Mouse (Mus musculus) lung, adult 2 months (tissue): Measurements from ENCODE around the gene Ccdc82. TPM values are rescaled to one million over a fixed set of nuclear protein-coding genes. Genes with fewer than 3 reads are reported as not detected.

ENCODE experiments used
- DNase-seq: peaks from one replicate; pipeline ENCODE4 v3.0.0; 2022
- H3K4me1 ChIP-seq: fragments of 200-500 bp; 2 replicates; pipeline ENCODE4 v1.6.1; 2011; ENCODE audit warnings: low read length; ENCODE audit not compliant: control insufficient read depth, insufficient read depth
- H3K4me3 ChIP-seq: fragments of 200-500 bp; replicated peaks from 2 replicates; pipeline ENCODE3; 2011; ENCODE audit warnings: low read depth, mild to moderate bottlenecking, control low read depth, low read length; ENCODE audit errors: extremely low read depth
- CTCF ChIP-seq: fragments of 200-500 bp; IDR thresholded peaks from 2 replicates; pipeline ENCODE4 v1.5.1; 2011; ENCODE audit warnings: mild to moderate bottlenecking, low read length, control low read depth; ENCODE audit not compliant: insufficient read depth
- POLR2A ChIP-seq: fragments of 200-500 bp; IDR thresholded peaks from 2 replicates; pipeline ENCODE4 v1.6.1; 2011; ENCODE audit warnings: low read depth, mild to moderate bottlenecking, control low read depth, low read length, borderline replicate concordance; ENCODE audit errors: extremely low read depth
- WGBS: fragments of 180-500 bp; shearing (Covaris S2); methylation state at CpG from one replicate; pipeline ENCODE4 v1.1.7; 2018; 5-methylcytosine and 5-hydroxymethylcytosine counted together
- polyA plus RNA-seq: library from polyadenylated mRNA; depleted of rRNA; stranded (reverse); fragments of >200 nt; gene quantifications from 2 replicates; pipeline ENCODE4 v1.2.3, GENCODE M21; 2012; rRNA removed

Gene Ccdc82
- polyA plus RNA-seq, 1 experiment = 17.8 TPM

DNA sequence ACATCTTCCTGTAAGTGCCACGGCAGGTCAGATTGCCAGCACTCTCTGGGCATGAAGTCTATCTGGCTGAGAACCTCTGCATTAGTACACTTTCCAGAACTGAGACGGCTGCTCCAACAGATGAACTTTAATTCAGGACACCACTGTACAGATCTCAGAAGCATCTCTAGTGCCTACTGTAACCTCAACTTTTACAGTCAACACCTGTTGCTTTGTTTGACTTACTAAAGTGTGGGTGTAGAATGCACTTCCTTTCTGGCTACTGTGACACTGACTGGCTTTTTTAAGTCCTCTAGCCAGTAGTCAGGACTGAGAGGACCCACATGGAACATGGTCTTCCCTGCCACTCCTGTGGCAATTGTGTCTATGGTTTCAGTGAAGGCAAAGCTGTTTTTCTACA lies 76.3 kb downstream of the Ccdc82 start:
- DNase-seq = no peak
- 18% methylated on average over 2 of the region's 2 CpGs for WGBS
- TF ChIP-seq POLR2A (no peak), CTCF (no peak)
- H3K4me1 ChIP-seq = peaks cover 13% of the 10 kb centered on the region
- H3K4me3 ChIP-seq = no peak overlapping the region

DNA sequence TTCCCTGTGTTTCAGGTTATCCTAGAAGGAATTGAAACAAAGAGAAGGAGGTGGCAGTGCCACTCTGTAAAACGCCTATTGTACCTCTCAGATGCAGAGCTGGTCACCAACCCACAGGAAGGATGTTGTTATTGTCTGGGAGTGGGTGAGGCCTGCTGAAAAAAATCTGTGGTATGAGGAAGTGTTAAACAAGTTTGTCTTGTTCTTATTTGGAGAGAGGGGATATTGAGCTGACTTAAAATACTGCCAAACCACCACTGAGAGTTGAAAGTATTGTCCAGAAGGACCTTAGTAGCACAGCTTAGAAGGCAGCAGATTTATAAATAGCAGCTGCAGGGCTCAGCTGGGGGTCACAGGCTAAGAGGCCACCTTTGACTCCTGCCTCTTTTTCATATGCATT lies 76.9 kb downstream of the Ccdc82 start:
- H3K4me1 ChIP-seq = peaks cover 13% of the 10 kb centered on the region
- 6% methylated on average over 1 of the region's 1 CpGs for WGBS
- H3K4me3 ChIP-seq = no peak overlapping the region
- no peak for DNase-seq
- TF ChIP-seq POLR2A (no peak), CTCF (no peak)

Other genes with a start within 250 kb of the Ccdc82 start
- 0.43 and 1.2 TPM in 2 replicates for gene Jrkl, start 1.1 kb upstream of the Ccdc82 start, polyA plus RNA-seq
- gene Maml2, start 51.0 kb downstream of the Ccdc82 start, polyA plus RNA-seq = 16.7 and 17.1 TPM in 2 replicates
- not detected in 2 replicates for gene Gm17571, start 199.8 kb downstream of the Ccdc82 start, polyA plus RNA-seq